Mouse (Mus musculus) limb, embryonic 14.5 days (tissue): ENCODE measurements around the gene 1700017B05Rik. TPM values are rescaled to one million over a fixed set of nuclear protein-coding genes. Genes with fewer than 3 reads are reported as not detected.
A peak's percentile ranks its signal among the peaks of the same experiment; 100 is the strongest.

Experiments
- ATAC-seq: fragments of 200-750 bp; cut with Nextera tagmentation; 2 replicates; pipeline ENCODE4 v1.8.0; 2017; ENCODE audit warnings: low read depth, moderate number of reproducible peaks, moderate TSS enrichment; ENCODE audit not compliant: low FRiP score
- DNase-seq: peaks from one replicate; pipeline ENCODE4 v3.0.0-alpha.2; 2015; ENCODE audit warnings: low spot score
- H3K27ac ChIP-seq: fragments of 300-500 bp; sonication (generic); replicated peaks from 2 replicates; pipeline ENCODE4 v1.5.1; 2014; ENCODE audit warnings: low read depth, mild to moderate bottlenecking, low read length, moderate library complexity, mixed read lengths
- H3K27me3 ChIP-seq: fragments of 300-500 bp; sonication (generic); 2 replicates; pipeline ENCODE4 v1.6.1; 2014; ENCODE audit warnings: low read length, mixed read lengths; ENCODE audit not compliant: control insufficient read depth, insufficient read depth
- H3K36me3 ChIP-seq: fragments of 300-500 bp; sonication (generic); 2 replicates; pipeline ENCODE4 v1.6.1; 2014; ENCODE audit warnings: mild to moderate bottlenecking, low read length, moderate library complexity, mixed read lengths; ENCODE audit not compliant: control insufficient read depth, insufficient read depth
- H3K4me1 ChIP-seq: fragments of 300-500 bp; sonication (generic); 2 replicates; pipeline ENCODE4 v1.6.1; 2014; ENCODE audit warnings: antibody characterized with exemption, low read length, mixed read lengths; ENCODE audit not compliant: control insufficient read depth, insufficient read depth
- H3K4me2 ChIP-seq: fragments of 300-500 bp; sonication (generic); replicated peaks from 2 replicates; pipeline ENCODE4 v1.6.1; 2014; ENCODE audit warnings: low read depth, mild to moderate bottlenecking, low read length, moderate library complexity; ENCODE audit not compliant: severe bottlenecking
- H3K4me3 ChIP-seq: fragments of 300-500 bp; sonication (generic); replicated peaks from 2 replicates; pipeline ENCODE4 v1.5.1; 2014; ENCODE audit warnings: low read length
- H3K9ac ChIP-seq: fragments of 300-500 bp; sonication (generic); 2 replicates; pipeline ENCODE4 v1.6.1; 2014; ENCODE audit warnings: mild to moderate bottlenecking, low read depth, low read length, moderate library complexity; ENCODE audit not compliant: severe bottlenecking
- H3K9me3 ChIP-seq: fragments of 300-500 bp; sonication (generic); 2 replicates; pipeline ENCODE4 v1.6.1; 2016; ENCODE audit warnings: low read length; ENCODE audit not compliant: control insufficient read depth
- POLR2A ChIP-seq: fragments of 200-500 bp; IDR thresholded peaks from 2 replicates; pipeline ENCODE4 v1.8.0; 2012; ENCODE audit warnings: inconsistent platforms, mild to moderate bottlenecking, moderate library complexity, borderline replicate concordance; ENCODE audit not compliant: insufficient read depth, insufficient read length; ENCODE audit errors: extremely low read depth
- WGBS: fragments of 180-500 bp; shearing (Covaris S2); extraction: QIAGEN DNeasy Blood & Tissue Kit; methylation state at CpG from one replicate; pipeline ENCODE4 v1.1.7; 2014; 5-methylcytosine and 5-hydroxymethylcytosine counted together
- polyA plus RNA-seq, 2 experiments: library from polyadenylated mRNA; depleted of rRNA in 1 of 2; stranded (reverse) in 1 of 2; unstranded in 1 of 2; fragments of >200 nt; fragmentation: Nextera tagmentation in 1 of 2; extraction: Ambion mirVana in 1 of 2; gene quantifications; 2 replicates each; pipeline versions ENCODE4 v1.2.1 to v1.2.3; 2012 to 2014

The 1700017B05Rik gene
- polyA plus RNA-seq, 2 experiments: 11.1 to 18.0 TPM

DNA sequence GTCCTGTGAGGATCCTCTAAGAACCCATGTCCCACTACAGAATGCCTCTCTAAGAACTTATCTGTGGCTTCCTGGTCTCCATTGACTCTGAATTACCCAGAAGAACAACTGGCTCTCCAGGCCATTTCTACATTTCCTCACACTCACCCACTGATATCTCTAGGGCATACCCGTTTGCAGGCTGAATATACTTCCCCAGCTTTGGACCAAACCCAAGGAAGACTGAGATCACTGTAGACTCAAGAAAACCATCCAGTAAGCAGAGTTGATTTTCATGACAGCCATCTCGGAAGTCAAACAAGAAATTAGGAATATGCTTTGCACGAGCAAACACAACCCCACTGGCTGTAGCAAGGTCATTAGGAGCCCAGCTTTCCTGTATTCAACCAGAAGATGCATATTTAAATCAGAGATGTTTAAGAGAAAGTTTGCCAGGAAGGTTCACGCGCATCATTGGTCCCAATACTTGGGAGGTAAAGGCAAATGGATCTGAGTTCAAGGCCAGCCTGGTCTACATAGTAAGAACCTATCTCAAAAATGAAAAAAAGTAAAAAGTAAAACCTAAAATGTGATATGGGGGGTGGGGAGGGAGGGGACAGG lies 30.0 kb downstream of the 1700017B05Rik start:
- WGBS: 90% methylated on average over 5 of the region's 5 CpGs
- Histone ChIP-seq H3K36me3 (no peaks in the 10 kb centered on the region), H3K4me3 (no peak overlapping the region), H3K4me1 (peaks cover 10% of the 10 kb centered on the region; the same call in 1 of the 2 replicates), H3K27ac (no peak overlapping the region), H3K4me2 (no peak overlapping the region), H3K27me3 (no peaks in the 10 kb centered on the region), H3K9ac (no peak overlapping the region), H3K9me3 (no peaks in the 10 kb centered on the region)
- ATAC-seq (no peak), DNase-seq (no peak)
- TF ChIP-seq POLR2A: no peak

DNA sequence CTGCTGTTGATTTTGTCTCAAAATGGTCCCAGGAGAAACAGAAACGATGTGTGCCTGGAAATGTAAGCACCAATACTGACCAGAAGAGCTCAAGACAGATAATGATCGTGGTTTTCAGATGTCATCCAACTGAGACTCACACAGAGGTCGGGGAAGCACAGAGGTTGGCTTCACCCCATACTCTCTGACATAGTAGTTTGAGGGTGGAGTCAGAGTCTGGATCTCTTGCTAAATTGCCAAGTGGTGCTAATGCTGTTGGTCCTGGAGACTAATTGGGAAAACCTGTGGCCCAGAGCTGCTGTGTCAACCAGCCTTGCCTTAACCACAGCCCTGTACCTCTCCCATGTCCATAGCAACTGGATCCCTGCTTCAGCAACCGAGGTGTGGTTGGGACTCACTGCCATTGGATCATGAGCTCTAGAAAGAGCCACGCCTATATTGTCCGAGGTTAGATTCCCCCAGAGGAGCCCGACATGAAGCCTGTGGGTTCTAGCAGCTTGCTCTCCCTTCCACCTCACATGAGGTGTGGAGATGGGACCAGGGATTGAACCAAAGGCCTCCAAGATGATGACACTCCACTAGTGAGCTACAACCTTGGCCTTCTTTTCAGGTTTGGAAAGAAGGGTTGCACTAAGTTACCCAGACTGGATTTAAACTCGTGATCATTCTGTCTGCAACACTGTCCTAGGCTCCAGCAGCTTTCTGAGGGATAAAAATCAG lies 30.7 kb downstream of the 1700017B05Rik start:
- H3K27ac ChIP-seq: no peak overlapping the region
- ATAC-seq: no peak
- H3K4me2 ChIP-seq: no peak overlapping the region
- no peaks in the 10 kb centered on the region for H3K36me3 ChIP-seq
- H3K4me3 ChIP-seq: no peak overlapping the region
- no peak for DNase-seq
- no peak for TF ChIP-seq POLR2A
- H3K4me1 ChIP-seq: peaks cover 10% of the 10 kb centered on the region; the same call in 1 of the 2 replicates
- no peaks in the 10 kb centered on the region for H3K9me3 ChIP-seq
- no peak overlapping the region for H3K9ac ChIP-seq
- no peaks in the 10 kb centered on the region for H3K27me3 ChIP-seq
- 79% methylated on average over 8 of the region's 8 CpGs for WGBS

DNA sequence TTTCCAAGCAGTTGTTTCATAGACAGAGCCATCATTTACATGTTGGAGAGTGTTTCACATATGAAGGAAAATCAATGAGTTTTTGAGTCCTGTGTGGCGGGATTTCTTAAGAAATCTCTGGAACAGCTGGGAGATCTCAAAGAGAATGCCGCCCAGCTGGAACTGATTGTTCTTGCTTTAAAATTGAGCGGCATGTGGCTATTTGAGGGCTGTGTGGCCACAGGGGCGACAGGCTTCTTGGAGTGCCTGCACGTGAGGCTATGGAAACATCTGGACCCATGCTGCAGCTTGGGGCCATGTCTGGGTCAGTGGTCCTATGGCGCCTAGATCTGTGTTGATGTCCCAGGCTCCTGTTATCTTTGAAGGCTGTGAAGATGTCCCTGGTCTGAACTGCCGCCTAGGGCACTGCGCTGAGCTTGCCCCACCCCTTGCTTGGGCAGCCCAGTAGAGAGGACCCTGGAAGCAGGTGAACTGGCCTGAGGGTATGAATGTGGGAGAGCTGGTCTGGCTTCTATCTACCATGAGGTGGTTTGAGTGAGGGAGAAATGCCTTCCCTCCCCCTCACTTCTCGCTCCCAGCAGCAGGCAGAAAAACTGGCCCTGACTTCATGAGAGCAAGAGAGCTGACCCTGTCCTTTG lies 32.1 kb downstream of the 1700017B05Rik start:
- WGBS: 28% methylated on average over 9 of the region's 9 CpGs
- H3K27ac ChIP-seq: no peak overlapping the region
- ATAC-seq (no peak), DNase-seq (peak; percentile 55)
- H3K4me1 ChIP-seq: peaks cover 10% of the 10 kb centered on the region; the same call in 1 of the 2 replicates
- no peaks in the 10 kb centered on the region for H3K27me3 ChIP-seq
- H3K4me2 ChIP-seq: no peak overlapping the region
- TF ChIP-seq POLR2A: no peak
- no peak overlapping the region for H3K9ac ChIP-seq
- no peaks in the 10 kb centered on the region for H3K36me3 ChIP-seq
- H3K4me3 ChIP-seq: no peak overlapping the region
- H3K9me3 ChIP-seq: no peaks in the 10 kb centered on the region

DNA sequence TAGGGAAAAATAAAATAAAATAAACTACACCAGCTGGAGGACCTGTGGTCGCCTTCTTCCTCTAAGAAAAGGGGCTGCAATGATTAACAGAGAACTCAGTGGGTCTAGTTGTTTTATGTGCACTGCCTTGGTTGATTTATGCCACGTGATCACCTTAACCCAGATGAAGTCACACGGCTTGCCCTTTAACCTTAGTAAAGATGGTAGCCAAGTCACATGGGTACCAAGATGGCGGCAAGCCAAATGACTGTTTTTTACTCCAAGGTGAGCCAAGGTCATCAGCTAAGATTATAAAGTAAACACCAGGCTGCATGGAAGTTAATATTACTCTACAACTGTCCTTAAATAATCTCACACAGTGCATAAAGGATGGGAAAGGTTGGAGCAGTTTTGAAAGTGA lies 32.7 kb downstream of the 1700017B05Rik start:
- H3K9ac ChIP-seq: no peak overlapping the region
- DNase-seq: no peak
- H3K9me3 ChIP-seq: no peaks in the 10 kb centered on the region
- H3K4me1 ChIP-seq: peaks cover 10% of the 10 kb centered on the region; the same call in 1 of the 2 replicates
- no peak overlapping the region for H3K27ac ChIP-seq
- no peaks in the 10 kb centered on the region for H3K36me3 ChIP-seq
- 46% methylated on average over 4 of the region's 4 CpGs for WGBS
- TF ChIP-seq POLR2A: no peak
- no peak overlapping the region for H3K4me2 ChIP-seq
- no peak overlapping the region for H3K4me3 ChIP-seq
- H3K27me3 ChIP-seq: no peaks in the 10 kb centered on the region
- ATAC-seq: no peak

DNA sequence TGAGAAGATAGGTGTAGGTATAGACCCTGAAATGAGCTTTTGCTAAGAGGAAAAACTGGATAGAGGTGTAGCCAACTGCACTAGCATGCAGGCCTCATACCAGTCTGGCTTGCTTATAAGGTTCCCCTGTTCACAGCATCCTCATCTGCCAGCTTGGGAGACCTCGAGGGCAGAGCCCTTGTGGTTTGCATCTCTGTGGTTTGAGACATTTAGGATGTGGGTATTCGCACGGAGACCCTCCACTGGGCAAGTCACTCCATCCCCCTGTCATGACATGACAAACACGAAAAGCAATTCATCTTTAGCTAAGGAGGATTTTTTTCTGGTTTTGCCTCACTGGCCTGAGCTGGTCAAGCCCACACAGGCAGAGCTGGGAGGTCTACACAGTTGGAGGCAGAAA lies 34.2 kb downstream of the 1700017B05Rik start:
- WGBS: 70% methylated on average over 4 of the region's 4 CpGs
- H3K36me3 ChIP-seq: no peaks in the 10 kb centered on the region
- ATAC-seq: no peak
- no peak for DNase-seq
- peaks cover 10% of the 10 kb centered on the region; the same call in 1 of the 2 replicates for H3K4me1 ChIP-seq
- no peak overlapping the region for H3K4me3 ChIP-seq
- H3K9me3 ChIP-seq: no peaks in the 10 kb centered on the region
- H3K4me2 ChIP-seq: no peak overlapping the region
- H3K27me3 ChIP-seq: no peaks in the 10 kb centered on the region
- no peak overlapping the region for H3K27ac ChIP-seq
- no peak for TF ChIP-seq POLR2A
- no peak overlapping the region for H3K9ac ChIP-seq
